Mouse (Mus musculus) testis, adult 2 months (tissue): ENCODE data around the gene Ube2u.

Source experiments
- CTCF ChIP-seq: fragments of 200-500 bp; IDR thresholded peaks from 2 replicates; pipeline ENCODE4 v1.5.1; 2012; ENCODE audit warnings: low read depth, mild to moderate bottlenecking, inconsistent platforms, low read length, moderate library complexity; ENCODE audit not compliant: control insufficient read depth, insufficient read depth, insufficient replicate concordance
- POLR2A ChIP-seq: fragments of 200-500 bp; IDR thresholded peaks from 2 replicates; pipeline ENCODE4 v1.6.1; 2012; ENCODE audit warnings: low read depth, mild to moderate bottlenecking, inconsistent platforms, low read length, moderate library complexity; ENCODE audit not compliant: control insufficient read depth

GRCm38 (mm10) chr4:100533607-100534006, 55.0 kb downstream of the Ube2u start:
- no peak for TF ChIP-seq POLR2A
- no peak for TF ChIP-seq CTCF
